Mouse (Mus musculus) common myeloid progenitor, adult 5-6 weeks (primary cell): ENCODE results near the gene Mrpl17. TPM values are rescaled to one million over a fixed set of nuclear protein-coding genes. Genes with fewer than 3 reads are reported as not detected.

Source experiments
- ATAC-seq: replicated peaks from 2 replicates; pipeline ENCODE4 v1.8.0; 2016; ENCODE audit warnings: low read depth, mild to moderate bottlenecking, moderate TSS enrichment, inconsistent platforms; ENCODE audit not compliant: poor library complexity, severe bottlenecking
- total RNA-seq: library from RNA; stranded (forward); fragments of 200-1000, 187-1606 nt; gene quantifications from 2 replicates; pipeline ENCODE4 v1.2.3, GENCODE M21; 2017

Mrpl17 gene
- total RNA-seq, 1 experiment from 2014 or later = 53.7 TPM

GRCm38 (mm10) chr7:105787285-105788140 is 23.4 kb downstream of the Mrpl17 start, which contains the start of gene Dchs1:
Gene Dchs1 (minus strand): TSS chr7:105787654.
- ATAC-seq = peak; percentile 39; the same call in 1 of the 2 replicates

GRCm38 (mm10) chr7:105786506-105787284 is 24.2 kb downstream of the Mrpl17 start:
- ATAC-seq = peak; percentile 26; the same call in 1 of the 2 replicates

- no peak for ATAC-seq
Measured at GRCm38 (mm10) chr7:105784556-105784955, 26.3 kb downstream of the Mrpl17 start.

GRCm38 (mm10) chr7:105783861-105784260 is 27.0 kb downstream of the Mrpl17 start:
- no peak for ATAC-seq

- peak; percentile 86 for ATAC-seq
Measured at GRCm38 (mm10) chr7:105778553-105779265, 32.2 kb downstream of the Mrpl17 start.

GRCm38 (mm10) chr7:105777797-105778552 is 32.9 kb downstream of the Mrpl17 start:
- peak; percentile 64 for ATAC-seq

- no peak for ATAC-seq
Measured at GRCm38 (mm10) chr7:105777316-105777715, 33.6 kb downstream of the Mrpl17 start.

- ATAC-seq = no peak
Measured at GRCm38 (mm10) chr7:105776026-105776425, 34.9 kb downstream of the Mrpl17 start.

- ATAC-seq = no peak
Measured at GRCm38 (mm10) chr7:105774661-105775060, 36.2 kb downstream of the Mrpl17 start.

- no peak for ATAC-seq
Measured at GRCm38 (mm10) chr7:105773041-105773440, 37.9 kb downstream of the Mrpl17 start.

GRCm38 (mm10) chr7:105772331-105772730 is 38.6 kb downstream of the Mrpl17 start:
- no peak for ATAC-seq

GRCm38 (mm10) chr7:105769959-105770358 is 40.9 kb downstream of the Mrpl17 start:
- no peak for ATAC-seq

GRCm38 (mm10) chr7:105767729-105768165 is 43.2 kb downstream of the Mrpl17 start:
- peak; percentile 78 for ATAC-seq

GRCm38 (mm10) chr7:105764331-105764730 is 46.6 kb downstream of the Mrpl17 start:
- ATAC-seq = no peak

- 0 out of 2 replicates have a peak, but pooled peaks have one; percentile 30 for ATAC-seq
Measured at GRCm38 (mm10) chr7:105762517-105763270, 48.2 kb downstream of the Mrpl17 start.

GRCm38 (mm10) chr7:105761813-105762484 is 49.0 kb downstream of the Mrpl17 start:
- peak; percentile 38 for ATAC-seq

- ATAC-seq = no peak
Measured at GRCm38 (mm10) chr7:105753281-105753680, 57.6 kb downstream of the Mrpl17 start.
